Mouse (Mus musculus) kidney, postnatal 10 days (tissue): ENCODE results near the gene Gmds.

Source experiments
- DNase-seq: peaks from one replicate; pipeline ENCODE4 v3.0.0; 2021; ENCODE audit warnings: mixed read lengths

Gmds gene

GRCm38 (mm10) chr13:32266721-32267120, 71.8 kb downstream of the Gmds start:
- DNase-seq, result no peak

DNA sequence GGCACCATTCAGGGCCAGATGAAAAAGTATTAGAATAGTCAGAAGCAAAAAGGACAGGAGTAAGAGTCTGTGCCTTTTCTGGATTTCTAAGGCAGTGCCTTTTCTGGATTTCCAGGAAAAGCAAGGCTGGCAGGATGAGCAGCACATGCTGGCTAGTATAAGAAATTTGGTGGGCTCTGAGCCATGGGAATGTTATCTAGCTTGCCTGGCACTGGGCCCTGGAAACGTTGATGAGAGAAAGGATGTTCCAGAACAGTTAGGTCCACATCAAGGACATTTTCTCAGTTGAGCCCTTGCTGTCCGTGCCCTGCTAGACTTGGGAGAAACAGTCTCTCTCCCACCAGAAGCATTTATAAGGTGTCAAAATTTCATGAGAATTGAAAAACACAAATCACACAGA, 82.4 kb downstream of the Gmds start:
- DNase-seq, result no peak

DNA sequence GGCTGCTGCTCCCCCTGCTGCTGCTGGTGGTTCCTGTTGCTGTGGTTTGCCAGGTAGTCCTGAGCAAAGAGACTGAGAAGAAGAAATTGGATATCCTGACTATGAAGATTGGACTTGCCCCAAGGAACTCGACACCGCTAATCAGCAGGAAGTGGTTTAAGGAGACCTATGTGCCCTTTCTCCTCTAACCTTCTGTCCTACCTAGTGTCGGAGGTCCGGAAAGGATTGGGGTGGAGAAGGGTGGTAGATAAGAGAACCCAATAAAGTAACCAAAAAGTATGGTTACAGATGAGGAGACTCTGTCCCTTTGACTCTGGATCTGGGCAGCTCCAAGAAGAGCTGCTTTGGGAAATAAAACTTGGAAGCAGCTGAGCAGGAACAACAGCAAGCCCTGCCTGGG, 86.3 kb downstream of the Gmds start:
- no peak for DNase-seq

DNA sequence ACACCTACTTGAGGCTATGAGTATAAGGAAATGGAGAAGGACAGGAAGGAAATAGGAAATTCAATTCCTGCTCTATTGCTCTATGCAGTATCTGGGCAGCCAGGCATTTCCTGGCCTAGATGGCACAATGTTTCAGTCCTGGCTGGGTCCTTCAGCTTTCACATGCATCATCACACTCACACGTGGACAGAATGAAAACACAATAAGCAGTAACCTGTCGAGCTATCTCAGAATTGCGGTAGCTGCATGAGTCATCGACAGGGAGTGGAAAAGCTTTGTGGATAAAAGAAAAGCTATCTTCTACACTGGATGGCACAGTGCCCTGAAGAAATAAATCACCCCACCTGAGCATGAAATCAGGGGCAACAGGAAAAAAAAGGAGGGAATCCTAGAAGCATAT, 96.3 kb downstream of the Gmds start:
- DNase-seq, result no peak

DNA sequence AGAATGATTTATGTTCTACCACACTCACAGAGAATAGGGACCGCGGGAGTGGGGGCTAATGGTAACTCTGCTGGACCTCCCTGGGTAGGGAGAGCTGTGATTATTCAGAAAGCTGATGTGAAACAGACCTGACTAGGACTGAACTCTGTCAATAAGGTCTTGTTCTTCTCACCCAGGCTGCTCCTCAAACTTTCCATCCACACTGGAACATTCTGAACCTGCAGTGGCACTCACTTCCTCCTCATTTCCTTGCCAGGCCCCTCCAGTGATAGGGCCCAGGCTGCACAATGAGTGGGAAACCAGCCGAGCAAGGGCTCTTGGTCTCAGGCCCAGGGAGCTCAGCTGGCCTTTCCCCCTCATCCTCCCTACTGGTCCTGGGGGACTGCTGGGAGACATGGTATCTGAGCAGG, 102.3 kb downstream of the Gmds start:
- peak; percentile 28 for DNase-seq

DNA sequence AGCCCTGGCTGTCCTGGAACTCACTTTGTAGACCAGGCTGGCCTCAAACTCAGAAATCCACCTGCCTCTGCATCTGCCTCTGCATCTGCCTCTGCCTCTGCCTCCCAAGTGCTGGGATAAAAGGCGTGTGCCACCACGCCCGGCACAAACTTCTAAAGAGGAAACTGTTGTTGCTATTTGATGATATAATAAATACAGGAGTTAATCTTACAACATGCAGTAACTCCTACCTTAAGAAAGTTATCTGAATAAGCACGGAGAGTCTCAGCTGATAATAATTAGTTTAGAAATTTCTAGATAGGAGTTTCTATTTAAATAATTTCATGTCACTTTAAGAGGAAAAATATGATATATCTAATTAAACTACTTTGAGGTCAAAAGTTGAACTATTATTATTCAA, 103.5 kb downstream of the Gmds start:
- no peak for DNase-seq

- DNase-seq, result peak; percentile 11
These were observed 104.5 kb downstream of the Gmds start for GRCm38 (mm10) chr13:32234019-32234418.

- DNase-seq, result no peak
These were observed 106.1 kb downstream of the Gmds start for GRCm38 (mm10) chr13:32232391-32232790.

DNA sequence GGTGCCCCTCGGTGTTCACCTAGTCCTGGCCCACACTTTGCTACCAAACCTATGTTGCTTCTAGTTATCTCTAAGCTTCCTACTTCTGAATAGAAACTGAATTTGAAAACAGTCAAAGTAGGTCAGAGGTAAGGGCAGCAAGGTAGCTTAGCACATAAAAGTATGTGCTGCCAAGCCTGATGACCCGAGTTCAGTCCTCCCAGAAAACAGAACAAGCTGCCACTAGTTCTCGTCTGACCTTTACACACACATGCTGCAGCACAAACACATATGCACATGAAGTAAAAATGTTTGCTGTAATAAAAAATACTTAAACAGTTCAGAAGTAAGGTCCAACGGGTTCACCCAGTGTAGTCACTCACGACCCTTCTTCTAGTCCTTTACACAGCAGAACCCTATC, 106.6 kb downstream of the Gmds start:
- DNase-seq, result no peak

DNA sequence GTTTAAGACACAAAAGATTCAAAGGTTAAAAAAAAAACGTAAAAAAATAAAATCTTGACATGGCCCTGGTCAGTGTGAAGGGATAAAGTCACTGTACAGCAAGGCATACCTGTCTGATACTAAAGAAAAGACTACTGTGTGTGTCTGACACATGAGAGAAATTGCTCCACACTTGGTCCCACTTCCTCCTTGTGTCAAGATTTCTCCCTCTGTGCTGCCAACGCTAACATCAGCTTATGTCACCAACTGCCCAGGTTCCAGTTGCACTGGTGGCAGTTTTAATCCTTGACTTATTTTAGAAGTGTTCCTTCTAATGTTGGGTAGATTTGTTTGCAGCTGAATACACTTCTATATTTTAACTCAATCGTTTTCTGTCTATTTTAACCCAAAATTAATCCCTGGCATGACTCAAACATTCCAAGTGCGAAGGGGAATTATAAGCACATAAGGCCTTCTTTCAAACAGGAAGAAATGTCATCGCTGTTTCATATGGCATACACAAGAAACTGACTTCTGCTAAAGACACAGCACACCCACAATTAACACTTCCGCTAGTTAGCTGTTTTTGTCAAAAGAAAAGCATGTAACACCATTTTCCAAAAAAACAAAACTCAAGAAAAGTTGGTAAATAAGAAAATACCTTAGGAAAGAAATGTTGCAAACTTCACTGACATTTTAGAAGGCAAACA, 110.5 kb downstream of the Gmds start:
- DNase-seq, result no peak

DNA sequence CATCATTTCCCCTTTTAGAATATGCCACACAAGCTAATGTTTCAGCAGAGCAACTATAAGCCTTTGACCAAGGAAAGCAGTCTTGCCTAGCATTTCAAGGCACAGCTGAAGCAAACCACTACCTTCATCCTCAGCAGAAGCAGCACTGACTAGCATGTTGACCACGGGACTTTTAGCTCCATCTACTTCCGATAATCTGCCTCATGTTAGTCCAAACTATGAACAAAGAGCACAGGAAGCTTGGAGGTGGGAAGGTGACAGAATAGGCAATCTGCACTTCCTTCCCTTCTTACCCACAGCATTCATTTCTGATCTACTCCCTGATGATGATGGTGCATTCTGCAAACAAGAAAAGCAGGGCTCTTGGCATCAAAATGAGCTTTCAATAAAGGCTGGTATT, 120.9 kb downstream of the Gmds start:
- no peak for DNase-seq

- peak; percentile 25 for DNase-seq
These were observed 124.7 kb downstream of the Gmds start for GRCm38 (mm10) chr13:32213702-32214452.

DNA sequence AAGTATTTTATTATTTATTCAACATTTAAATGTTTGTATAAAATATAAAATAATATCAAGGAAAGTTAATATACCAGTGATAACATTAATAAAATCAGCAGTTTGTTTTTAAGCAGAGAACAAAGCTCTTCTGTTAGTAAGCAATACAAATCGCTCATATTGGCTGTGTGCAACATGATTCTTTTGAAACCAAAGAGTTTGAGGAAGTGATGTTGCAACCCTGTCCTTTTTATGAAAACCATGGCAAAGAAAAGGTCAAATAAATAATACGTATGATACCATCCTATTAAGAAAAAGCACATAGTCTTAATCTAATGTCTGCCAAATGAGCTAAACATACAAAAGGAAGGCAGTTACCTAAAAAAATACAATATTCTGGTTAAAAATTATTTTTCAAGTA, 126.4 kb downstream of the Gmds start:
- no peak for DNase-seq

DNA sequence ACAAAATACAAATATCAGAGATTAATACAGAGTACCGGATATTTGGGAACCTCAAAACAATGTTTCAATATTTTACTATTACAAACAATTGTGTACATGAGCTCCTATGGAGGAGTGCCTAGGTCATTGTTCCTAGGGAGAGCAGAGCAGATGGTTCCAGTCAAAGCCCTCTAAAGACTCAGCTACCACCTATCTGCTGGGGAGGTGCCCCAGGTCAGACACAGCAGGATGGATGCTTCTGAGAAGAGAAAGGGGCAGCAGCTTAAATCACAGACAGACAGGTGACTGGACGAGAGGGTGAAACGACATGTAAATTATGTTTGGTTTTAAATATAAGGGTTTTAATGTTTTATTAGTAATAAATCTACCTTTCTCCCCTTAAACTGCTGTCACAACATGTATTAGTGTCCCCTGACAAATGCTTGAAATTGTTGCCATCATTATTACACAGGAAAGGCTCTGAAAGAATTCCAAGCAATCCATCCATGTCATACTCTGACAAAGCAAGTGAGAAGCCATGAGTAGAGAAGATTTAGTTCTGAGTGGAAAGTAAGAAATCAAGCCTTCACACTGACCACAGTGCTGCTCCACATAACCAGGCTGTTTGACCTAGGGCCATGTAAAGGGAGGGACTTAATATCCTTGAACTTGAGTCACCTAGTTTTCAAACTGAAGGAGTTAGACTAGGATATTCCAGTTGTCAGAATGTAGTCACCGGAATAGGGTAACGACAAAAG, 131.2 kb downstream of the Gmds start:
- DNase-seq, result no peak

DNA sequence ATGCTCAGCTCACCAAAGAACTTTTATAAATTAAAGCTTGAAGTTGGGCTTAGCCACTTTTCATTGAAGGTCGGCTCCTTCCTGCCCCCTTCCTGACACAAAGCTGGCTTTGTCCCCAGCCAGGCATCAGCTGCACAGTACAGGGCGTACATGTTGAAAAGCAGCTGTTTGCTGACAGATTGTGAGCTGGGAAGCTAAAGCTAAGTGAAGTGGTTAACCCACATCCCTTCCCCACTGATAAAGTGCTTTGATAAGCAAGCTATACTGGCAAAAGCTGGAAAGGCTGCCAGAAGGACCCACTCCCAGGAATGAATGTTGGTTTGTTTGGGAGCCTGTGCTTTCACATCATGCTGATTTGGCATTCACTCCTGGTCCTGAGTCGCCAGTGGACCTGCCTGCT, 158.6 kb downstream of the Gmds start:
- DNase-seq, result peak; percentile 52

GRCm38 (mm10) chr13:32178682-32179081, 159.9 kb downstream of the Gmds start:
- DNase-seq, result no peak

GRCm38 (mm10) chr13:32177852-32178453, 160.6 kb downstream of the Gmds start:
- no peak for DNase-seq

- no peak for DNase-seq
These were observed 163.5 kb downstream of the Gmds start for GRCm38 (mm10) chr13:32175028-32175427.

- DNase-seq, result peak; percentile 69
These were observed 169.4 kb downstream of the Gmds start for GRCm38 (mm10) chr13:32169173-32169572.

DNA sequence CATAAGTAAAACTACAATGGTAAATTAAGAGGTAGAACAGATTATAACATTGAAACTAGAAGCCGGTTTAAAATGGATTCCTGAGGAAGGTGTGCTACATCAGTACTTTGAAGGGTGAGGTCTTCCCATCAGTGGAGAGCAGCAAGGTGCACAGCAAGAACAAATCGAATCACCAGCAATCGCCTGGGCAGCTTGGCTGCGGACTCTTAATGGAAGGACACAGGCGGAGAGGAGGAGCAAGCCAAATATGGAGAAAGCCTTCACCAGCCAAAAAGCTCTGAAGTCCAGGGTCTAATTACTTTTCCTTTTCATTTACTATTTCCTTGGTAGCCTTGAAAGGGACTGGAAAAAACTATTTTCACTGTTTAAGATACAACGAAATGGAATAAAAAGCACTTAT, 170.7 kb downstream of the Gmds start:
- no peak for DNase-seq

GRCm38 (mm10) chr13:32165581-32165980, 173.0 kb downstream of the Gmds start:
- DNase-seq, result no peak

DNA sequence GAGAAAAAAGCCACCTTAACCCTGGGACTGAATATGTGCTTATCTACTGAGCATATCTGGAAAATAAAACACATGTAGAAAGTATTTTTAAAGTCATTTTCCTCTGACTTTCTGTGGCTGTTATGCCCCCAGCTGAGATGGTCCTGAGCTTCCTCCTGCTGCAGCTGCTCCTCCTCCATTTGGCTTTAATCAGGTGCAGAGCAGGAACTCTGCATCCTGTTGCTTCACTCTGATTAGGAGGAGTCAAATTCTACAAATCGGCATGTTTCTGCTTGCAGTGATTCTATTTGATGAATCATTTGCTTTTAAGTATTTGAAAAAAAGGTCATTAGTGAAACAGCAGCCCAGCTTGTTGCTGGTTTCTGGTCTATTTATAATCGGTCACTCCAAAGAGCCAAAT, 177.0 kb downstream of the Gmds start:
- DNase-seq, result no peak

- DNase-seq, result no peak
These were observed 180.3 kb downstream of the Gmds start for GRCm38 (mm10) chr13:32158240-32158639.

- no peak for DNase-seq
These were observed 192.6 kb downstream of the Gmds start for GRCm38 (mm10) chr13:32145916-32146315.
